Mouse (Mus musculus) T-helper 1 cell (primary cell): Measurements from ENCODE around the gene Ier2.

ENCODE experiments used
- in situ Hi-C: fragments of 300-600 bp; cut with MboI, MseI; formaldehyde crosslinking; loops from one replicate; pipeline ENCODE4 v1.15.1; 2025; ENCODE audit warnings: high pct_unique_total_duplicates

The Ier2 gene

DNA sequence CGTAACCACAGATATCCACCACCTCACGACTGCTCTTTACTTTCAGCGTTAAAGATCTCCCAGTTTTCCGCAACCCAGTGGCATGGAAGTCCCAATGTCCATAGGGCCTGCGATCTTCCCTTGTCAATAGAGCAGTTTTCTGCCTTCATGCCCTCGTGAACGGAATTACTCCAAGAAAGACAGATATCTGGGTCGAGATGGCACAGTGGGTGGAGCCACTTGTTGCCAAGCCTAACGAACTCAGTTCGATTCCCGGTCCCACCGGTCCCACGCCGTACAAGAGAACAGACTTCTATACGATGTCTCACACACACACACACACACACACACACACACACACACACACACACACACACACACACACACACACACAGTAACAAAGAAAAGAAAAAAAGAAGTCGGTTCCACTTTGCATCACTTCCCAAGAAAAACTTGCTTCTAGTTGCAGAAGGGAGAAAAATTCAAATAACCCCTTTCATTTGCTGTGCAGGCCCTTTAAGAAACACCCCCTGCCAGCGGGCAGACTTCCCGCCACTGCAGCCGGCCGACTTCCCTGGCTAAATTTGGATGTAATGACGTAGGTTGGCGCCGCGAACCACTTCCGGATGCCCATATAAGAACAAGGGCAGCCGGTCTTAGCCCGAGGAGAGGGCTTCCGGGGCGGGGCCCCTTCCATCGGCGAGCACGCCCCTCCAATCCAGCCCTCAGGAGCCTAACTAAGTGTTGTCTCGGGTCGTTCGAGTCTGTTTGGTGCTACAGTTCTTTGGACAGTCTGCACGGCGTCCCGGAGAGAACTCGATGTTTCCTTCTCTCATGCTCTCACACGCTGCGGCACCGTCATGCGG is 1.1 kb upstream of the Ier2 start:
- in situ Hi-C loops: no loop called here

DNA sequence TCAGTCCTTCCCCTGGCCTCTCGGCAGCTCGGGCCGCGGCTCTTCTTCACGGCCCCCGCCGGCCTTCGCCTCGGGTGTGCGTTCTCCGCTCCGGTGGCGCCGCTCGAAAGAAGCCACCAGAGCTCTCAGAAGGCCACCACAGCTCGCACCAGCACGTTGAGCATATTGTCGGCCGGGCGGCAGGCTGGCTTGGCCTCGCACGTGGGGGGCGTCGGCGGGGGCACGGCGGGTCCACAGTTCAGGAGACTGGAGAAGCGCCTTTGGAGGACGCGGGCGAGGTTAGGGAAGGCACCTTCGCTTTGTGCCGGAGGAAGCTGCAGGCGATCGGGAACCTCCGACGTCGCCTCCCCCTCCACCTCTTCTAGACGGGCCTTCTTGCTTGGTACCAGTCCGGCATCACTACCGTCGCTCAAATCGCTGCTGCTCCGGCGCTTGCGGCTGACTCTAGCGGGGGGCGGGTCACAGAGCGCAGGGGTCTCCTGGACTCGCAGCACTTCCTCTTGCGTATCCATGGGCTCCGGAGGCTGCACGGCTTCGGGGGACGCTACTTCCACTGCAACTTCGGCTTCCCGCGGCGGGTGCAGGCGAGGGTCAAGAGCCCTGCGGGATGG is 586 bp downstream of the Ier2 start:
- in situ Hi-C loops: no loop called here

DNA sequence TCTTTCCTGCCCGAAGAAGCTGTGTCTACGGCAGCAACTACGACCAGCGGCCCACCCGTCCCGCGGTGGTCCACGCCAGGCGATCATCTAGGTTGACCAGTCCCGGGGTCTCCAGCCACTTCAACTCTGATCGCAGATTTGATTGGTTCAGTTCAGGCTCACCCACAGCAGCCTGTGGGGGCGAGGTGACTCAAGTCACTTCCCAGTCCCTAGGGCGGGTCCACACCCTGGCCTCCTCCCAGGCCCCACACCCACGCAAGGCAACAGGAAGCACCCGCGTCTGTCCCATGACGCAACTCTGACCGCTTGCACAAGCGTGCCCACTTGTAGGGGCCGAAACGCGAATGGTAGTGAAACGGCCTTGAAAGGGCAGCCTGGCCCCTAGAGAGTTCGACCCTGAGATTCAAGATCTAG is 1.2 kb downstream of the Ier2 start:
- in situ Hi-C loops: no loop called here

DNA sequence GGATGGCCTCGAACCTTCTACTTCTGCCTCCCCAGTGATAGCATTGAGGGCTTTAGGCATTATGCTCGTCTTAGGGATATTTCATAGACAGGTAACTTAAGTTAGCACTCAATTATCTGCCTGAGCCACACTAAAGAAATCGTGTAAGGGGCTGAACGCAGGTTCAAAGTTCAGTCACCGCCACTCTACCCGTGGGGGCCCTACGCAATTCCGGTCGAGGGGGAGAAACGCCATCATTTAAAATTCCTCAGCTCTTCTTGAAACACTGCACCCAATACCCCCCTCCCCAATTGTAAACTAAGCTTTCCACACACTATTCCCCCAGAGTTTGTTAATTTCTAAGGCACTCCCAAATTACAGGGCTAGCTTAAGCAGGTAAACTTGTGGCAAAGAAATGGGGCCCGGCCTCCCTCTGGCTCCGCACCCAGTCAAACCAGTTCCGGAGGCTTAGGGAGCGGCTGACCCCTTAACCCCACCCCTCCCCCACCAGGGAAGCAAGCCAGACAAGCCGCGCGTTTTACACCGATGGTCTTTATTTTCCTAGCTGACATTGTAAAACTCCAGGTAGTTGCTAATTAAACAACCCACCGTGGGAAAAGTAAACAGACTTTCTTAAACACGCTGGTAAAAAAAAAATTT is 1.7 kb downstream of the Ier2 start:
- in situ Hi-C loops: no loop called here

DNA sequence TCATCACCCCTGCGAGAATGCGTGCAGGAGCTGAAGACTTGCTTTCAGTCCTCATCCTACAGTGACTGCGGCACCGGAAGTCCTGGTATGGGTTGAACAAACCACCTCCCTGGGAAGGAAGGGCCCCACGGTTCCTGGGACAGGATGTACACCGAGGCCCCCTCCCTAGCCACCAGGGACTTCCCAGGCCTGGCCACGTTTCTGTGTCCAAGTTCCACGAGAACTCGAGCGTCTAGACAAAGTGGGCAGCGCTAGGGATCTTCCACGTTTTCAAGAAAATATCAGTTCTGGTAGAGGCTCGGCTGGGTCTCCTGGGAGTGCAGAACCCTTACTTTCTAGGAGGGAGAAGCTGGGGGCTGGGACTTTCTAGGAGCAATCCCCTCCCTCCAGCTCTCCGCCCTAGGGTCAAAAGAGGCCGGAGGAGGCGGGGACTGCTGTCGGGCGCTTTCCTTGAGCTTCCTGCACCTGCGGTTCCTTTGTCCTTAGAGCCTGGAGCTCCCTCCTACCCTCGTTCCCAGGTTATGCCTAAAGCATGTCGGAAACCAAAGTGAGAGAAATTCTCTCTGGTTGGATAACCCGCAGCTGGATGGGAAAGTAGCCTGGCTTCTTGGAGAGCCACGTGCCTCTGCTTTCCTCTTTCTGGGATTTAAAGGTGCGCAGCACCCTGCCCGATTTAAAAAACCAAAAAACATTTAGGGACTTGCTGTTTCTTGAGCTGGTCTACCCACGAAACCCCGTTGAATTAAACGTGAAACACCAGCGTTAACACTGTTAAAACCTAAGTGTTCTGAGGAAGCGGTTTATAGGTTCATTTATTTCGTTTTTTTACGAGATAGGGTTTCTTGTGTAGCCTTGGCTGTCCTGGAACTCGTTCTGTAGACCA is 2.5 kb downstream of the Ier2 start:
- in situ Hi-C loops: no loop called here

DNA sequence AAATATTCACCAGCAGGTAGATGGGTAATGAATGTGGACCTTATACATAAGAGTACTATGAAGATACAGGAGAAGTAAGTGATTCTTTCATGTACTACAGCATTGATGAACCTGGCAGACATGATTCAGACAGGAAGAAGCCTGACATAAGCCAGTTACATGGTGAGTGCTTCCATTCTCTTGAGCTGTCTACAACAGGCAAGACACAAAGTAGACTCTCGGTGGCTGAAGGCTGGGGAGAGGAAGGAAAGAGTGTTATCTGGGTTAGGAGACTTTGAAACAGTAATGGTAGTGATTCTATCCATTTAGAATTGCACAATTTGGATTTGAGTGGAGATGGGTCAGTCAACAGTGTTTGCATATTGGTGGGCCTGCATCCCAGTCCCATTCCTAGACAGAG is 3.7 kb downstream of the Ier2 start:
- in situ Hi-C loops: no loop called here

DNA sequence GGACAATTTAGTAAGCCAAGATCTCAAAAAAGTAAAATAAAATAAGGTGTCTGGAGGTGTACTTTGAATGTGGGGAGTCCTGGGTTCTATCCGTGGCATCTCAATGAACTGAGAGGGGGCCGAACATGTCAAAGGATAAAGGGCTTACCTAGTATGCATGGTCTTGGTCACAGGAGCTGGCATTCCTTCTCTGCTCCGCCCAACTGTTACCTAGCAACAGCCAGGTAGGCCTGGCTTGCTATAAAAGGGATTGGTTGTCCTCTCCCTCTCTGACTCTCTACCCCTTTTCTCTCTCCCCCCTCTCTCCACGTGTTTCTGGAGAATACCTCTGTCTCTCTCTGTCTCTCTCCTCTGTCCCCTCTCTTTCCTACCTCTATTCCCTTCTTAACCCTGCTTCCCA is 5.0 kb downstream of the Ier2 start:
- in situ Hi-C loops: no loop called here

DNA sequence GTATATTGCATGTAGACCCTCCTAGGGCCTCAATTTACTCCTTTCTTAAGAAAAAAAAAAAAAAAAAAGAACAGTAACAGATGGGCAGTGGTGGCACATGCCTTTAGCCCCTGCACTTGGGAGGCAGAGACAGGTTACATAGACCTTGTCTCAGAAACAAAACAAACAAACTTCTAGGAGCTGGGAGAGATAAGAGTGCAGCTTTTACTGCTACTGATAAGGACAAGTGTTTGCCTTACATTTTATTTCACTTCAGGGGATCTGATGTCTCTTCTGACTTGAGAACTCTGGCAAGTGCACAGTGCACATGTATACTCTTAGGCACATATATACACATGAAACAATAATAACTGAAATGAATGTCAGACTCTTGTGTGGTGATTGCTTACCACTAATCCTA is 5.4 kb downstream of the Ier2 start:
- in situ Hi-C loops: no loop called here

DNA sequence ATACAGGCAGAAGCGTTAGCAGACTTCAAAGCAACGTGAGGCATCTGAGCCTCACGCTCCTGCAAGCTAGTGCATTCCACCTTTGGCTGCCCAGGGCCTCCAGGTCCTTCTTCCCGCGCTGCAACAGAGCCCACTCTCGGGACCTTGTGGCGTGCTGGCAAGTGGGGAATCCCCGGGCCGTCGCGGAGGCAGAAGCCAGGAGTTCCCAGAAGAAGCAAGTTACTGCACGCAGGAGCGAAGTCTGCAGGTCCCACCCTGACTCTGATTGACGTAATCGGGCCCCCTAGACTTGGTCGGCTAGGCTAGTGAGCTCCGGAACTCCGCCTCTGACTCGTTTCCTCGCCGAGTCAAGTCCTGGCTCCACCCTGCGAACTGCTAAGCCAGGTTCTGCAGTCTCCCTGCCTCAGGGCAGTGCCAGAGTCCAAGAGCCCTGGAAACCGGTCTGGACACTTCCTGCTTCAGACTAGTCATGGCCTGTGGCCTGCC is 6.0 kb downstream of the Ier2 start:
- in situ Hi-C loops: no loop called here

DNA sequence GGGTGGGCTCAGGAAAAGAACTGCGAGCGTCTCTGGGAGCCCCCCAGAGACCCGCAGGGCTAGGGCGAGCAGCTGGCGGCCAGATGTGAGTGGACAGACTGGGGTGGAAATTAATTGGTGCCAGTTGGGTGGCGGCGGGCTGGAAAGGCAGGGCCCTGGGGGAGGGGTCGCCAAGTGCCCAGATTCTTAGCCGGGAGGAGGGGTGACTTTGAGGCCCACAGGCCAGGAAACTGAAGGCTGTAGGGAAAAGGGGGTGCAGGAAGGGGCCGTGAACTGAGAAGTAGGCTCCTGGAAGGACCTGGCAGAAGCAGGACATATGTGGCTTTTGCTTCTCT is 6.5 kb downstream of the Ier2 start:
- in situ Hi-C loops: no loop called here

DNA sequence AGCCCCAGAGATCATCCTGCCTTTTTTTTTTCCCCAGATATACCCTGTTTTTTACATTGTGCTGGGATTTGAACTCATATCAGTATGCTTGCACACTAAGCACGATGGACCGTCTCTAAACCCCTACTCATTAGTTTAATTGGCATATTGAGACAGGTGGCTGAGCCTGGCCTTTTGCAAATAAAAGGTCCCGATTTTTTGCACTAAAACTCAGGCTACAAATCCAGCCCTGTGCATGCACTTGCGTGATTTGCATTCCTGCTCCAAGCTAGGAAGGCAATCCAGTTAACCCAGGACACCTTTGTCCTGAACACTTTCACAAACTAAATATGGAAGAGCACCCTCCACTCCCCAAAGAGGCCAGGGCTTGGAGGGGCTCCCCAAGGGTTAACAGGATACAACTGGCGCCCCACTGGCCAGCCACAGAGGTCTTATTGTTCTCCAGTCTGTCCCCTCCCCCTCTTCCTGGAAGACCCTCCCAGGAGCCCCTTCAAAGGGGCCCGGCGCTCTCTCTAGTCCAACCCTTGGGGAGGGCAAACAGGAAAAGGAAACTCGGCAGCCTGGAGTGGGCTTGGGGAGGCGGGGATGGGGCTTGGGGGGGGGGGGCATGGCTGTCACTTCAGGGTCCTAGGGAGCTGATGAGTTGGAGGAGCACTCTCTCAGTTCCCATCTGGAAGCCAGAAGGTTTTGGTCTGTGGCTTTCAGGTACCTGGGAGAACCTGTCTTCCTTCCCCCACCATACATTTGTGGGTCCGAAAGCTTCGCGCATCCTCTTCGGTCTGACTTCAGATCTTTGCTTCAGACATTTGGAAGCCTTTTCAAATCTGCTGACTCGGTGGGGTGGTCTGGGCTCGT is 7.1 kb downstream of the Ier2 start:
- in situ Hi-C loops: no loop called here

DNA sequence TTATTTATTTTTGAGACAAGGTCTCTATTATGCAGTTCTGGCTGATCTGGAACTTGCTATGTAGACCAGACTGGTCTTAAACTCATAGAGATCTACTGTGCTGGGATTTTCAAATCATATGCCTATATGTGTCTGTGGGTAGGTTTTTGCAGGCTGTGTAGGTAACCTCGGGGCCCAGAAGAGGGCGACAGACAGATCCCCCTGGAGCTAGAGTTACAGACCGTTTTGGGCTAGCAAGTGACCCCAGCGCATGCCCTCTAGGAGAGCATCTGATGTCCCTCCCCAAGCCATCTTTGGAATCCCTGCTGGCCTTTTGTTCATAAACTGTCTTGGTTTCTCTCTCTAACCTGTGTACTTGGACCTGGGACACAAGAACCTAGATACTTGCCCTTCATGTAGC is 8.1 kb downstream of the Ier2 start:
- in situ Hi-C loops: no loop called here

DNA sequence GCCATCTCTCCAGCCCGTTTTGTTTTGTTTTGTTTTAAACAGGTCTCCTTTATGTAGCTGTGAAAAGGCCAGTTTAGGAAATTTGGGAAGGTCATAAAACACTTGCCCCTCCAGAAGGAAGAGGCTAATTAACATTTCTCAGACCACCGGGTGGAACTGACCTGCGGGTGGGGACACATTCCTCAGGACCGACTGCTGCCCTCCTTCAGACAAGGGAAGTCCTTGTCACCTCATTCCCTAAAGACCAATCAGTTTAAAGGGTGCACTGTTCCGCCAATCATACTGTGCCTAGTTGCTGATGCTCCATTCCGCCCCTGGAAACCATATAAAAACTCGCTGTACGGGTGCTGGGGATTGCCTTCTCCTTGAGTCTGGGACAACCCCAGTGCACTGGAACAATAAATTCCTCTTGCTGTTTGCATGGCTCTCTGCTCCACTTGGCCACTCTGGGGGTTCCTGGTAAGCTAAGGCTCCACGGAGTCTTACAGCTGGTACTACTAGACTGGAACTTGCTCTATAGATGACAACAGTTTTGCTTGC is 9.5 kb downstream of the Ier2 start:
- in situ Hi-C loops: no loop called here

DNA sequence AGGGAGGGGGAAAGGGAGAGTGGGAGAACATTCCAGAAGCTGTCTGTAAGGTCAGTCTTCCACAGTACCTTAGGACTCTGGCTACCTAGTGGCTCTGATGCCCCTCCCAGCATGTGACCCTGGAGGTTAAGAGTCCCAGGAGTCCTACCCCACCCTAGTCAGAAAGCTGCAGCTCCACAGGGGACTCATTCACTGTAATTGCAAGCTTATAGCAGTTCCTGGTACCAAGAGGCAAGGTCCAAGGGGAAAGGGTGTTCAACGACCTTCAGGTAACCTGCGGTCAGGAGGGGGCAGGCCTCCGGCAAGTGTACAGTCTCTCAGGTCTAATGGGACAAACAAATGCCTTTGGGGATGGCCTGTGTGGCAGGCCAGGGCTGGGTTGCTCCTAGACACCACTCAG is 12.4 kb downstream of the Ier2 start:
- in situ Hi-C loops: no loop called here

DNA sequence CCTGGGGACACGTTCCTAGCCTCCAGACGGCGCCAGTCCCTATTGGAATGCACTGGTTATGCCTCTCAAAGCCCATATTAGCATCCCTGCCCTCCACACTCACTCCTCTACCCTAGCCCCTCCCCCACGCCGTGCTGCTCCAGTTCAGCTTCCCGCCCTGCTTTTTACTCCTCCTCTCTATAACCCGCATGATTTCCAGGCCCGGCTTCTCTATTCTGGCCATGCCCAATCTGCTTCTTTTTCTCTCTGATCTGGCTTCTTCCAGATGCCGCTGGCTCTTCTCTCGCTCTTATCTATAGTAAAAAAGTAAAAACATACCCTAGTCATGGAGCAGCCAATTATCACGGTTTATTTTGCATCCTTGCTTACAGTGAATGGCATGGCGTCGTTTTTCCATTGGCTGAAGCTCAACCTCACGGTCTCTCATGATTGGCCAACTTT is 15.2 kb downstream of the Ier2 start:
- in situ Hi-C loops: no loop called here

DNA sequence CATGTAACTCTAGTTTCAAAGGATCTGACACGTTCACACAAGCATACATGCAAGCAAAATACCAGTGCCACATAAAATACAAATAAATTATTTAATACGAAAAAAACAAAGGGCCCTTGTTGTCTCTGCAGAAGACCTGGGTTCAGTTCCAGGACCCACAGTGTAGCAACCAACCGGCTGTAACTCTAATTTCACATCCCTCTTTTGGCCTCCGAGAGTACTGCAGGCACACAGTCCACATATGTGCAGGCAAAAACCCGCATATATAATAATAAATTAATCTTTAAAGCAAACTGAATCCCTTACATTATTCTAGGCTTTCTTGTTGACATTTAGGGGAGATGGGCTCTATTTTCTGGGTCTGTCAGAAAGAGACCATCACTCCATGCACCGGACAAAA is 15.9 kb downstream of the Ier2 start:
- in situ Hi-C loops: no loop called here

DNA sequence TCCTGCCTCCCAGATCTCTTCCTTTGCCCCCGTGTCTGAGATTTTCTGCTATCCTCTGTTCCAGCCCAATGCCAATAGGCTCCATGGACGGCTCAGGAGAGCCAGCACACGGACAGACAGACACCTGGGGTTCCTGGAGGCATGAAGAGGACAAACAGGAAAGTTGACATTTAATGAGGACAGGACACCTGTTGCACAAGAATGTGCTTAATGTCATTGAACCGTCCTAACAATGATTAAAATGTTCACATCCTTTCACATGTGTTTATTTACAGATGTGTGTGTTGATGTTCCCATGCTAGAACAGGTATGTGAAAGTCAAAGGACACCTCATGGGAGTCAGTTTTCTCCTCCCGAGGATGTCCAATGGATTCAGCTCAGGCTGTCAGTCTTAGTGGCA is 19.6 kb downstream of the Ier2 start:
- in situ Hi-C loops: no loop called here

DNA sequence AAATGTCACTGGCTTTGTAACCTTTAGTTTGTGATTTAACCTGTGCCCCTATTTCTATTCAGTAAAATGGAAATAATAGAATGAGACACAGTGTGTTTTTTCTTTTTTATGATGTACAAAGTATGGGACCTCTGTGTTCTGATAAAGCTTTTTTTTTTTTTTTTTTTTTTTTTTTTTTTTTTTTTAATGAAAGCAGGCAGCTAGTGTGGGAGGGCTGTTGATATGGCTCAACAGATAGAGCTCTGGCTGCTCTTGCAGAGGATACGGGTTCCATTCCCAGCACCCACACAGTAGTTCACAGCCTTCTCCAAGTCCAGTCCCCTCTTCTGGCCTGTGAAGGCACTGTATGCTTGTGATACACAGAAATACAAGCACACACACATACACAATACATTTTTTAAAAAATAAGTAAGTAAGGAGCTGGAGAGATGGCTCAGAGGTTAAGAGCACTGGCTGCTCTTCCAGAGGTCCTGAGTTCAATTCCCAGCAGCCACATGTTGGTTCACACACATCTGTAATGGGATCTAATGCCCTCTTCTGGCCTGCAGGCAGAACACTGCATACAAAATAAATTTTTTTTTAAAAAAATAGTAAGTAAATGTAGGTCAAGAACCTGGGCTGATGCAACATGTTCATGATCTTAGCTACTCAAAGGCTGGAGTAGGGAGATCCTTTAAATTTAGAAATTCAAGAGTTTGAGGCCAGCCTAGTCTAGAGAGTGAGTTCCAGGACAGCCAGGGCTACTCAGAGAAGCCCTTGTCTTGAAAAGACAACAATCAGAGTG is 20.9 kb downstream of the Ier2 start:
- in situ Hi-C loops: no loop called here

DNA sequence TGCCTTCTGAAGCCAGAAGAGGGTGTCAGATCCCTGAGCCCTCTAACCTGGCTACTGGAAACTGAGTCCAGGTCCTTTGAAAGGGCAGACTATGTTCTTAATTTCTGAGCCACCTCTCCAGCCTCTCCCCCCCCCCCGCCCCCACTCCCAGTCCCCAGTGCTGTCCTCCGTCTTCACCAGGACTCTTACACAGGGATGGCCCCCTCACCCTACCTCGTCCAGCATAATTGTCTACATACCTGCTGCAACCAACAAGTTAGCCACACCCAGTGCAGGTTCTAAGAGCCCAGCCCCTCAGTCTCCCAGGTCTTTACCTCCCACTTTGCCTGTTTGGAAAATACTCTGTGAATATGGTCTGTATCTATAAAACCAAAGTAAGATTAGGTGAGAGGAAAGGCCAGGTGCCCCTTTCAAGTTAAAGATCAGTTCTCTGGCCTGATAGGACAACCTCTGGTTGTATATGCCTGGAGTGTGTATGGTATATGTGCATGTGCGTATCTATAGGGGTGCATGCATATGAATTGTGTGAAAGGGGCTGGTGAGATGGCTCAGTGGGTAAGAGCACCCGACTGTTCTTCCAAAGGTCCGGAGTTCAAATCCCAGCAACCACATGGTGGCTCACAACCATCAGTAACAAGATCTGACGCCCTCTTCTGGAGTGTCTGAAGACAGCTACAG is 21.9 kb downstream of the Ier2 start:
- in situ Hi-C loops: no loop called here
